Mouse (Mus musculus) testis, adult 2 months (tissue): ENCODE results near the gene Hmmr.

Experiments used
- CTCF ChIP-seq: fragments of 200-500 bp; IDR thresholded peaks from 2 replicates; pipeline ENCODE4 v1.5.1; 2012; ENCODE audit warnings: low read depth, mild to moderate bottlenecking, inconsistent platforms, low read length, moderate library complexity; ENCODE audit not compliant: control insufficient read depth, insufficient read depth, insufficient replicate concordance
- POLR2A ChIP-seq: fragments of 200-500 bp; IDR thresholded peaks from 2 replicates; pipeline ENCODE4 v1.6.1; 2012; ENCODE audit warnings: low read depth, mild to moderate bottlenecking, inconsistent platforms, low read length, moderate library complexity; ENCODE audit not compliant: control insufficient read depth

- TF ChIP-seq CTCF (no peak), POLR2A (no peak)
Measured at GRCm38 (mm10) chr11:40683295-40683694, 49.9 kb downstream of the Hmmr start.
